In the genomic region with DNA sequence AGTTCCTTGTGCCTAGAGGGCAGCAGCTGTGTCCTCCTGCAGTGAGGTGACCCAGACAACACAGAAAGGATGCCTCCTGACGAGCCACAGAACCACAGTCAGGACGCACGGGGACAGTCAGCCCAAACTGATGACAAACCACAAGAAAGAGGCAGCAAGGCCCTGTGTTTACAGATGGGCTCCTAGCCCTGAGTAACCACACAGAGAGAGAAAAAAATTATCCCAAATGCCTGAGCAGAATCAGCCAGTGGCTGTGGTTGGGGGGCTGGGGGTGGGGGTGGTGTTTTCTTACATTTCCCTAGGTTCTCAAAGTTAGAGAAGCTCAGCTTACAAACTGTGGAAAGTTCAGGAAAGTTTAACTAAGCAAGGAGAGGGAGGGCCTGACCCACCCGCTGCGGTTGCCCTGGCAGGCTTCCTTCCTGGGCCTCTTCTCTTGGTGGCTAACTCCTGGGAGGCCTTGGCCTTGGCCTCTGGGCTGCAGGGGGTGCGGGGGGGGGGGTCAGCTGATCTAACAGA, we compare ENCODE assay signal across 8 mouse cellular contexts. TPM values are rescaled to one million over a fixed set of nuclear protein-coding genes. Genes with fewer than 3 reads are reported as not detected.
DNase-seq lines count a peak whose midpoint lies in the region; ATAC-seq and TF ChIP-seq lines count a peak whose summit lies in the region.

No protein-coding gene starts in this region.

- no peak overlapping the region for H3K4me2 ChIP-seq in midbrain, embryonic 11.5 days
- no peak overlapping the region for H3K4me2 ChIP-seq in midbrain, postnatal 0 days (ENCODE audit: low read depth, low read length, poor library complexity, severe bottlenecking)
- H3K4me2 ChIP-seq in embryonic facial prominence, embryonic 14.5 days (ENCODE audit: low read depth, low read length) = peak overlapping the region; percentile 57; the same call in 1 of the 2 replicates
- no peak overlapping the region for H3K4me2 ChIP-seq in intestine, embryonic 15.5 days (replicated peaks)
- H3K4me2 ChIP-seq in neural tube, embryonic 13.5 days = peak overlapping the region; percentile 49; the same call in 1 of the 2 replicates

- ATAC-seq in midbrain, embryonic 11.5 days (ENCODE audit: low FRiP score) = peak; percentile 20; the same call in 1 of the 2 replicates
- no peak for ATAC-seq in midbrain, postnatal 0 days (ENCODE audit: low FRiP score)
- peak; percentile 69 for ATAC-seq in embryonic facial prominence, embryonic 14.5 days (ENCODE audit: low read depth)
- peak; percentile 32; the same call in 1 of the 2 replicates for ATAC-seq in intestine, embryonic 15.5 days
- peak; percentile 0; the same call in 1 of the 2 replicates for ATAC-seq in neural tube, embryonic 13.5 days (ENCODE audit: low read depth)
- ATAC-seq in erythroid progenitor cell, adult 5-6 weeks (replicated peaks; ENCODE audit: low FRiP score, poor library complexity, severe bottlenecking) = no peak
- ATAC-seq in CD4-positive, CD25-positive, alpha-beta regulatory T cell, adult 4 months = no peak

- H3K4me3 ChIP-seq in midbrain, embryonic 11.5 days (ENCODE audit: low read depth, low read length) = no peak overlapping the region
- H3K4me3 ChIP-seq in midbrain, postnatal 0 days (ENCODE audit: low read depth, low read length) = no peak overlapping the region
- no peak overlapping the region for H3K4me3 ChIP-seq in embryonic facial prominence, embryonic 14.5 days (ENCODE audit: low read depth, low read length)
- H3K4me3 ChIP-seq in intestine, embryonic 15.5 days (replicated peaks) = no peak overlapping the region
- H3K4me3 ChIP-seq in neural tube, embryonic 13.5 days = no peak overlapping the region

- H3K36me3 ChIP-seq in midbrain, embryonic 11.5 days (ENCODE audit: control insufficient read depth, insufficient read depth, low read length) = no peaks in the 10 kb centered on the region
- H3K36me3 ChIP-seq in midbrain, postnatal 0 days (ENCODE audit: insufficient read depth, low read length) = no peaks in the 10 kb centered on the region
- H3K36me3 ChIP-seq in embryonic facial prominence, embryonic 14.5 days (ENCODE audit: control insufficient read depth, insufficient read depth, low read length) = no peaks in the 10 kb centered on the region
- no peaks in the 10 kb centered on the region for H3K36me3 ChIP-seq in intestine, embryonic 15.5 days
- no peaks in the 10 kb centered on the region for H3K36me3 ChIP-seq in neural tube, embryonic 13.5 days

- DNase-seq in midbrain, embryonic 11.5 days (ENCODE audit: low spot score, missing footprints) = no peak
- no peak for DNase-seq in midbrain, postnatal 0 days (ENCODE audit: low spot score)
- peak; percentile 87 for DNase-seq in embryonic facial prominence, embryonic 14.5 days (ENCODE audit: low spot score)
- DNase-seq in thymus, adult 18-20 months = no peak

- peaks cover 24% of the 10 kb centered on the region for H3K4me1 ChIP-seq in midbrain, embryonic 11.5 days (ENCODE audit: control insufficient read depth, insufficient read depth, low read length)
- H3K4me1 ChIP-seq in midbrain, postnatal 0 days (ENCODE audit: insufficient read depth, low read length) = peaks cover 10% of the 10 kb centered on the region
- peaks cover 26% of the 10 kb centered on the region for H3K4me1 ChIP-seq in embryonic facial prominence, embryonic 14.5 days (ENCODE audit: control insufficient read depth, insufficient read depth, low read length)
- H3K4me1 ChIP-seq in intestine, embryonic 15.5 days (replicated peaks) = peaks cover 22% of the 10 kb centered on the region
- peaks cover 51% of the 10 kb centered on the region for H3K4me1 ChIP-seq in neural tube, embryonic 13.5 days (replicated peaks)

- TF ChIP-seq CTCF in midbrain, postnatal 0 days (IDR thresholded peaks at IDR 0.05) = no peak

- H3K27ac ChIP-seq in midbrain, embryonic 11.5 days (ENCODE audit: low read depth, low read length) = peak overlapping the region; percentile 63
- H3K27ac ChIP-seq in midbrain, postnatal 0 days (ENCODE audit: low read depth, low read length) = no peak overlapping the region
- peak overlapping the region; percentile 31 for H3K27ac ChIP-seq in embryonic facial prominence, embryonic 14.5 days (replicated peaks; ENCODE audit: low read depth, low read length)
- peak overlapping the region; percentile 39 for H3K27ac ChIP-seq in intestine, embryonic 15.5 days
- peak overlapping the region; percentile 82 for H3K27ac ChIP-seq in neural tube, embryonic 13.5 days (replicated peaks)

- H3K9ac ChIP-seq in midbrain, embryonic 11.5 days (ENCODE audit: low read length) = peak overlapping the region; percentile 9; the same call in 1 of the 2 replicates
- no peak overlapping the region; the same call in 1 of the 2 replicates for H3K9ac ChIP-seq in midbrain, postnatal 0 days (replicated peaks; ENCODE audit: low read length, poor library complexity, severe bottlenecking)
- H3K9ac ChIP-seq in embryonic facial prominence, embryonic 14.5 days (ENCODE audit: low read depth, low read length) = 0 out of 2 replicates have a peak overlapping the region, but pooled peaks have one; percentile 2
- H3K9ac ChIP-seq in intestine, embryonic 15.5 days = no peak overlapping the region
- peak overlapping the region; percentile 56 for H3K9ac ChIP-seq in neural tube, embryonic 13.5 days

- H3K9me3 ChIP-seq in midbrain, embryonic 11.5 days (ENCODE audit: control insufficient read depth, low read length) = no peaks in the 10 kb centered on the region
- H3K9me3 ChIP-seq in midbrain, postnatal 0 days (ENCODE audit: low read length) = no peaks in the 10 kb centered on the region
- H3K9me3 ChIP-seq in embryonic facial prominence, embryonic 14.5 days (ENCODE audit: control insufficient read depth, low read length) = no peaks in the 10 kb centered on the region
- H3K9me3 ChIP-seq in intestine, embryonic 15.5 days = no peaks in the 10 kb centered on the region
- no peaks in the 10 kb centered on the region for H3K9me3 ChIP-seq in neural tube, embryonic 13.5 days

- 26% methylated on average over 6 of the region's 6 CpGs for WGBS in midbrain, embryonic 11.5 days
- 44% methylated on average over 6 of the region's 6 CpGs for WGBS in midbrain, postnatal 0 days
- 7% methylated on average over 5 of the region's 6 CpGs for WGBS in embryonic facial prominence, embryonic 14.5 days
- 31% methylated on average over 6 of the region's 6 CpGs for WGBS in intestine, embryonic 15.5 days
- 18% methylated on average over 6 of the region's 6 CpGs for WGBS in neural tube, embryonic 13.5 days

- H3K27me3 ChIP-seq in midbrain, embryonic 11.5 days (ENCODE audit: control insufficient read depth, insufficient read depth, low read length) = peaks cover 20% of the 10 kb centered on the region
- H3K27me3 ChIP-seq in midbrain, postnatal 0 days (ENCODE audit: insufficient read depth, low read length) = no peaks in the 10 kb centered on the region
- no peaks in the 10 kb centered on the region for H3K27me3 ChIP-seq in embryonic facial prominence, embryonic 14.5 days (replicated peaks; ENCODE audit: control insufficient read depth, insufficient read depth, low read length)
- H3K27me3 ChIP-seq in intestine, embryonic 15.5 days (replicated peaks) = peaks cover 3% of the 10 kb centered on the region; the same call in 1 of the 2 replicates
- H3K27me3 ChIP-seq in neural tube, embryonic 13.5 days = peaks cover 72% of the 10 kb centered on the region

RNA-seq across cellular contexts. Expression of gene Tcf20, which starts 18.4 kb away (rescaled TPM):
- polyA plus RNA-seq in midbrain, embryonic 11.5 days (2014; fragmentation: Nextera tagmentation; extraction: Ambion mirVana) = 12.3 and 13.5 TPM in 2 replicates
- total RNA-seq in midbrain, postnatal 0 days (2014; rRNA removed) = 125 and 131 TPM in 2 replicates
- polyA plus RNA-seq in midbrain, postnatal 0 days (2015; fragmentation: Nextera tagmentation; extraction: Ambion mirVana) = 10.6 and 11.8 TPM in 2 replicates
- 11.3 and 12.3 TPM in 2 replicates for polyA plus RNA-seq in embryonic facial prominence, embryonic 14.5 days (2014; fragmentation: Nextera tagmentation; extraction: Ambion mirVana)
- 7.0 and 7.7 TPM in 2 replicates for polyA plus RNA-seq in intestine, embryonic 15.5 days (2015; fragmentation: Nextera tagmentation; extraction: Ambion mirVana)
- 11.8 and 12.7 TPM in 2 replicates for polyA plus RNA-seq in neural tube, embryonic 13.5 days (2015; fragmentation: Nextera tagmentation; extraction: Ambion mirVana)
- 35.0 and 36.0 TPM in 2 replicates for total RNA-seq in erythroid progenitor cell, adult 5-6 weeks (2015; ENCODE audit: low replicate concordance)
- total RNA-seq in erythroid progenitor cell, adult 5-6 weeks (2017; ENCODE audit: low replicate concordance) = 51.7 and 55.5 TPM in 2 replicates
- 10 to 100 TPM; 15.9 to 19.7 TPM for polyA plus RNA-seq in CD4-positive, CD25-positive, alpha-beta regulatory T cell, adult 4 months (2017; shearing (Covaris generic))

Comparison
In these comparisons a context has a peak if more than half of its experiments do, and no peak if none do; other contexts are left out.
1. ATAC-seq: peak in midbrain, embryonic 11.5 days (single experiment), embryonic facial prominence, embryonic 14.5 days (single experiment), intestine, embryonic 15.5 days (single experiment) and neural tube, embryonic 13.5 days (single experiment); none in midbrain, postnatal 0 days (single experiment), erythroid progenitor cell, adult 5-6 weeks (single experiment) and CD4-positive, CD25-positive, alpha-beta regulatory T cell, adult 4 months (single experiment).
2. H3K9ac ChIP-seq: peak in midbrain, embryonic 11.5 days (single experiment), embryonic facial prominence, embryonic 14.5 days (single experiment) and neural tube, embryonic 13.5 days (single experiment); none in midbrain, postnatal 0 days (single experiment) and intestine, embryonic 15.5 days (single experiment).
3. H3K4me2 ChIP-seq: peak in embryonic facial prominence, embryonic 14.5 days (single experiment) and neural tube, embryonic 13.5 days (single experiment); none in midbrain, embryonic 11.5 days (single experiment), midbrain, postnatal 0 days (single experiment) and intestine, embryonic 15.5 days (single experiment).